Mouse (Mus musculus) embryonic fibroblast, embryonic 13.5 days (primary cell): ENCODE results near the gene Nanog. TPM values are rescaled to one million over a fixed set of nuclear protein-coding genes. Genes with fewer than 3 reads are reported as not detected.
A peak's percentile ranks its signal among the peaks of the same experiment; 100 is the strongest.
"Not testable (repeated sequence)": the region's sequence is repeated elsewhere in the genome, so short reads cannot be mapped to it uniquely, and the experiment has no call there.

Experiments used
- H3K27ac ChIP-seq: 2 replicates; pipeline ENCODE4 v1.5.1; 2012; ENCODE audit warnings: low read length, control low read depth, inconsistent platforms; ENCODE audit not compliant: insufficient read depth
- H3K4me1 ChIP-seq: 2 replicates; pipeline ENCODE4 v1.6.1; 2011; ENCODE audit warnings: low read length; ENCODE audit not compliant: control insufficient read depth, insufficient read depth
- H3K4me3 ChIP-seq: 2 replicates; pipeline ENCODE4 v1.5.1; 2011; ENCODE audit warnings: mild to moderate bottlenecking, control low read depth, low read length; ENCODE audit not compliant: insufficient read depth
- CTCF ChIP-seq: IDR thresholded peaks from 2 replicates; pipeline ENCODE4 v1.5.1; 2011; ENCODE audit warnings: mild to moderate bottlenecking, control low read depth, low read length, moderate library complexity, borderline replicate concordance; ENCODE audit not compliant: insufficient read depth
- POLR2A ChIP-seq: IDR thresholded peaks from 2 replicates; pipeline ENCODE4 v1.6.1; 2011; ENCODE audit warnings: low read depth, mild to moderate bottlenecking, control low read depth, low read length, moderate library complexity
- polyA plus RNA-seq: library from polyadenylated mRNA; stranded (reverse); fragments of >200 nt; gene quantifications from 2 replicates; pipeline ENCODE4 v1.2.4, GENCODE M21; 2011; ENCODE audit warnings: low read depth; ENCODE audit not compliant: missing spikeins, insufficient read length

Gene Nanog
- polyA plus RNA-seq, 1 experiment, result 0.93 TPM

DNA sequence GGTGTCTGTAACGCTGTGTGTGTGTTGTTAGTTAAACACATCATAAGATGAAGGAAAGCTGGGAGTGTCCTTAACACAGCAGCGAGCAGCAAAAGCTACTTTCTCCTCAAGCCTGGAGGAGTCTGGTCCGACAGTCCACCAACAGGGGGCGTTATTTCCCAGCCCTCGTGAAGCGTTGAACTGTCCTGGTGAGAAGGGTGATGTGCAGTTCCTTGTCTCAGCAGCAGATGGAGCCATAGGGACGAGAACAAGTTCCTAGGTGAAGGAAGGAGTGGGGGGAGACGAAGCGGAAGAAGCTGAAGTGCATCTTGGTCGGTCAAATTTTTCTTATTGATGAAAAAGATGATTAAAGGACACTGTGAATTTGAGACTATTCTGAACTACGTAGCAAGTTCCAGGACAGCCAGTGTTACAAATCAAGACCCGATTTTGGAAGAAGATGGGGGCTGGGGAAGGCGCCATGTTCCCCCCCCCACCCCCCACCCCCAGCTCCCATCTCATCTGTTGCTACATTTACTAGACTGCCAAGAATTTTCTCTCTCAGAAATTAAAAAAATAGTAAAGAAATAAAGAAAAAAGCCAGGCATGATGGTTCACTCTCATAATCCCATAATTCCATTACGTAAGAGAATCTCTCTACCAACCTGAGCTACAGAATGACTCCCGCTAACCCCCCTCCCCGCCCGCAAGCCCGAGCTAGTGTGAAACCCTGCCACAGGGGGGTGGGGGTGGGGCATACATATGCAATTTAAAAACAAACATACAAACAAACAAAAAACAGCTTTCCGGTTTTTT, 37.7 kb upstream of the Nanog start:
- Histone ChIP-seq H3K4me1 (no peaks in the 10 kb centered on the region), H3K4me3 (no peak overlapping the region; the same call in 1 of the 2 replicates), H3K27ac (no peak overlapping the region)
- TF ChIP-seq POLR2A, result no peak
- peak; percentile 99 for TF ChIP-seq CTCF

DNA sequence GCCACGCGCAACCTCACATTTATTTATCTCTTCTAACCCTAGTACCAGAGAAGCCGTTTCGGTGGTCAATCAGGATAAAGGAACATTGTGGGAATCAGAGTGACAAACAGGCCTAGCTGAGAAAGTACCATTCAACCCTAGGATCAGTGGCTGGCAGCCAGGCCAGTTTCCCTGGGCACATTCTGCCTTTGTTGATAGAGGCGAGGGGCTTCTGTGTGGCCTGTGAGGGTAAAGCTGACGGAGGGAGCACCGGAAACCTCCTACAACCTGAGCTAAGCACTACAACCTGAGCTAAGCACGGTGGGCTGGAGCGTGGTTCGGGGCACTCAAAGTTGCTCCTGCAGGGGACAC, 37.1 kb upstream of the Nanog start:
- no peak overlapping the region for H3K4me3 ChIP-seq
- H3K4me1 ChIP-seq, result no peaks in the 10 kb centered on the region
- no peak overlapping the region for H3K27ac ChIP-seq
- TF ChIP-seq POLR2A (no peak), CTCF (no peak)

DNA sequence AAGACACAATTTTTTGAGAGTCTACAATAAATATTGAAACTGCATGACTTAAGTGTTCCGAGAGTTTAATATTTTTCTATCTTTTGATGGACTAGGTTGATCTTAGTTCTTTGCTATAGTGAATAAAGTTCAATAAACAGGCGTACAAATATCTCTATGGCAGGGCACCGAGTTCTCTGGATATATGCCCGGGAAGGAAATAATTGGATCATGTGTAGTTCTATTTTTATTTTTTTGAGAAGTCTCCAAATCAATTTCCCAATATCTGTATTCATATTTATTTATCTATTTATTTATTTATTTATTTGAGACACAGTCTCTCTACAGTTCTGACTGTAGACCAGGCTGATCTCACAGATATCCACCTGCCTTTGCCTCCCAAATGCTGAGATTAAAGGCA, 36.4 kb upstream of the Nanog start:
- TF ChIP-seq POLR2A, result no peak
- no peak for TF ChIP-seq CTCF
- H3K4me1 ChIP-seq, result no peaks in the 10 kb centered on the region
- no peak overlapping the region for H3K4me3 ChIP-seq
- H3K27ac ChIP-seq, result no peak overlapping the region

DNA sequence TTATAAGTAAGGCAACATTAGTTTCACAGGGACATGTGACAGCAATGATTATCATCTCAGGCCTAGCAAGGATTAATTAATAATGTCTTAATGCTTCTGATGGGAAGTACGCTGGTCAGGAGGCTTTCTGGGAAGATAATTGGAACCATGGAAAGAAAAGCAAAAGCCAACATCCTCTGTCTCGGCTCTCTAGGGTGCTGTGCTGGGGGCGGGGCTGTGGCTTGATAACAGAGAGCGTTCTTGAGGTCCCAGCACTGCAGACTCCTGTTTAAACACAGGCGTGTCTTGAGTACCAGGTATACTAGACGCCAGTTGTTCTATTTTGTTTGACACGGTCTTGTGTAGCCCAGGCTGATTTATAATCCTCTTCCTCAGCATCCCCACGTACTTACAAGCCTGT, 34.5 kb upstream of the Nanog start:
- TF ChIP-seq CTCF (no peak), POLR2A (no peak)
- no peak overlapping the region for H3K27ac ChIP-seq
- no peak overlapping the region for H3K4me3 ChIP-seq
- H3K4me1 ChIP-seq, result no peaks in the 10 kb centered on the region

DNA sequence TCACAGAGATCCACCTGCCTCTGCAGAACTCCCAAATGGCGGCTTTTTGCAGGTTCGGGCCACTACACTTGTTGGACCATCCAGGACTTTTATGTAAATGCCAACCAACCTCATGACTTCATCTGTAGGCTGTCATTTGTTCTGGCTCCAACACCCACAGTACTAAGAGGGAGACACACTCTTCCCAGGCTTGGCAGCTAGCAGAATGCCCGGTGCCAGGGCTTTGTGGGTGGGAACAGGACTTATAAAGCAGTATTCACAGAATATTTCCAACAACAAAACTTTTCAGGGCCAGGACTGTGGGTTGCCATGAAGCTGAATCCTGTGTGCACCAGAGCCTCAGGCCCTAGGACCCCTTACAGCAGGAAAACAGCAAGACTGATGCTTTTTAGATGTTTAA, 24.6 kb upstream of the Nanog start:
- Histone ChIP-seq H3K4me1 (peaks cover 1% of the 10 kb centered on the region; the same call in 1 of the 2 replicates), H3K4me3 (no peak overlapping the region), H3K27ac (no peak overlapping the region)
- TF ChIP-seq POLR2A, result no peak
- no peak for TF ChIP-seq CTCF

DNA sequence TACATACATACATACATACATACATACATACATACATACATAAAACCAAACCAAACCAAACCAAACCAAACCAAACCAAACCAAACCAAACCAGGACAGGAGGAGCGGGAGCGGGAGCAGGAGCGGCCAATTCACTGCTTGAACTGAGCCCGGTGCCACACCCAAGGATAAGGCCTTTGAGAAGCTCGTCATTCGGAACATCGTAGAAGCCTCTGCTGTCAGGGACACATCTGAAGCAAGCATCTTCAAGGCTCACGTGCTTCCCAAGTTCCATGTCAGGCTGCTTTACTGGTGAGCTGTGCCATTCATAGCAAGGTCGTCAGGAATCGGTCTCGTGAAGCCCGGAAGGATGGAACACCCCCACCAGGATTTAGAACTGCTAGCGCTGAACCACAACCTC, 20.6 kb upstream of the Nanog start:
- Histone ChIP-seq H3K27ac (no peak overlapping the region), H3K4me3 (no peak overlapping the region), H3K4me1 (peaks cover 11% of the 10 kb centered on the region)
- no peak for TF ChIP-seq CTCF
- no peak for TF ChIP-seq POLR2A

DNA sequence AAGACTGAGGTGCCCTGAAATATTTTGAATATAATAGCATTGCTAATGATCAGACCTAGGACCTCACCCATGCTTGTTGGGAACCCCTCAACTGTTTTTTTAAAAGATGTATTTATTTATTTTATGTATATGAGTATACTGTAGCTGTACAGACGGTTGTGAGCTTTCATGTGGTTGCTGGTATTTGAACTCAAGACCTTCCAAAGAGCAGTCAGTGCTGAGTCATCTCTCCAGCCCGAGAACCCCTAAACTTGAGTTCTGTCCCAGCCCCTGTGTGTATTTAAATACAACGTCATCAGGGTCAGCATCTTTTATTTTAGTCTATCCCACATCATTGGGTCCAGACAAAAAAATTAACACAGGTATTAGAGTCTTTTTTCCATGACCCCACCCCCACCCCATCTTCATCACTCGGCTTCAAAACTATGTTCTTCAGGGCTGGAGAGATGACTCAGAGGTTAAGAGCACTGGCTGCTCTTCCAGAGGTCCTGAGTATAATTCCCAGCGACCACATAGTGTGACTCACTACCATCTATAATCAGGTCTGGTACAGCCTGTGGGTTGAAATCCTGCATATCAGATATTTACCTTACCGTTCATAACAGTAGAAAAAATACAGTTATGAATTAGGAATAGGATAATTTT, 17.8 kb upstream of the Nanog start:
- no peak for TF ChIP-seq POLR2A
- TF ChIP-seq CTCF, result no peak
- H3K4me1 ChIP-seq, result peaks cover 11% of the 10 kb centered on the region
- H3K4me3 ChIP-seq, result no peak overlapping the region
- H3K27ac ChIP-seq, result peak overlapping the region; percentile 88

DNA sequence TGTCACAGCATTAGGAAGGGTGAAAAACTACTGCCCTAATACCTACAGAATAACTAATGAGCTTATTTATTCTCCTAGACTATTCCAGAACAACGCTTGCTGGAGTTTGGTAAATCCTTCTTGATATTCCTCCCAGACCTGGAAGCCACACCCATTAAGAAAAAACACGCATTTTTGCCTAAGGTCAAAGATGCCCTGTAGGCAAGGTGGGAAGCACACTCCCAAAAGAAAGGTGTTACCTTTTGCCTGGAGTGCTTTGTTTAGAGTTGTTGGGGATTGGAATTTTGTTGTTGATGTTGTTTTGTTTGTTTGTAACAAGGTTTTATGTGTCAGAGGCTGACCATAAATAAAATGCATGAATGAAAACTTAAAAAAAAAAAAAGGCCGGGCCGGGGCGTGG, 17.2 kb upstream of the Nanog start:
- TF ChIP-seq POLR2A (no peak), CTCF (no peak)
- H3K27ac ChIP-seq, result peak overlapping the region; percentile 88
- H3K4me3 ChIP-seq, result no peak overlapping the region
- peaks cover 11% of the 10 kb centered on the region for H3K4me1 ChIP-seq

DNA sequence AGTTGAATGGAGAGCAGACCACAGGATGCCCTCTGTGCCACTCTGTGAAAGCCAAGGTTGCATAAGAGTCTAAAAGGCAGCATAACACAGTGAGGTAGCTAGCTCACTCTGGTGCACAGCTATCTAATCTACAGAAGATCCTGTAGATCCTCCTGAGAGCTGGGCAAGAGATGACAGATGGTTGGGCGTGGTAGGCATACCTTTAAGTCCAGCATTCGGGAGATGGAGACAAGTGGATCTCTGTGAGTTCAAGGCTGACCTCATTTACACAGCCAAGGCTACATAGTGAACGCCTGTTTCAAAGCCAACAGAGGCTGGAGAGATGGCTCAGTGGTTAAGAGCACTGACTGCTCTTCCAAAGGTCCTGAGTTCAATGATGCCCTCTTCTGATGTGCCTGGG, 11.9 kb upstream of the Nanog start:
- Histone ChIP-seq H3K4me1 (no peaks in the 10 kb centered on the region), H3K27ac (no peak overlapping the region), H3K4me3 (no peak overlapping the region)
- TF ChIP-seq POLR2A, result no peak
- TF ChIP-seq CTCF, result no peak

DNA sequence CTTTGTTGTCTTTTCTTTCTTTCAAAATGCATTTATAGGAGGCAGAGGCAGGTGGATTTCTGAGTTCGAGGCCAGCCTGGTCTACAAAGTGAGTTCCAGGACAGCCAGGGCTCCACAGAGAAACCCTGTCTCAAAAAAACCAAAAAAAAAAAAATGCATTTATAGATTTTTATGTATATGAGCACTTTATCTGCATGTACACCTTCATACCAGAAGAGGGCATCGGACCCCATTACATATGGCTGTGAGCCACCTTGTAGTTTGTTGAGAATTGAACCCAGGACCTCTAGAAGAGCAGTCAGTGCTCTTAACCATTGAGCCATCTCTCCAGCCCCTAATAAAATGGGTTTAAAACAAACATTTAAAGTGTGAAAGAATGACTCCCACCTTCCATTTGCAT, 7.7 kb upstream of the Nanog start:
- not testable (repeated sequence) for H3K4me1 ChIP-seq, H3K27ac ChIP-seq, H3K4me3 ChIP-seq

DNA sequence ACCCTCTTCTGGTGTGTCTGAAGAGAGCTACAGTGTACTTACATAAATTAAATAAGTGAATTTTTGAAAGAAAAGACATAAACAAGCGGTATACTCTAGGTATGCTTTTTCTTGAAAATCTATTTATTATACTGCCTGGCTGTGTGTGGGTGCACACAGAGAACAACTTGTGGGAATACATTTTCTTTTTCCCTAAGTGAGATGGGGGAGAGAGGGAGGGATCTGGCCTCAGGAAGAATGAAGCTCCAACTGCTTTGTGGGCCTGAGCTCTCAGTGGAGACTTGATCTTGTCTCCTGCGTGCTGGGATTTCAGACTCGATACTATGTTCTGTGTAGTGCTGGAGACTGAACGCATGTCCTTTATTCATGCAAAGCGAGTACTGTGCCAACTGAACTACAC, 5.5 kb upstream of the Nanog start:
- no peak for TF ChIP-seq POLR2A
- TF ChIP-seq CTCF, result no peak
- H3K4me1 ChIP-seq, result peaks cover 9% of the 10 kb centered on the region
- no peak overlapping the region for H3K4me3 ChIP-seq
- H3K27ac ChIP-seq, result peak overlapping the region; percentile 96
